Mouse (Mus musculus) CD4-positive, CD25-positive, alpha-beta regulatory T cell, adult 4 months (primary cell): ENCODE measurements around the gene D8Ertd738e. TPM values are rescaled to one million over a fixed set of nuclear protein-coding genes. Genes with fewer than 3 reads are reported as not detected.

Experiments used
- ATAC-seq: one replicate; pipeline ENCODE4 v1.8.0; 2017
- polyA plus RNA-seq, 2 experiments: library from polyadenylated mRNA; unstranded; fragments of 100-300 nt; shearing (Covaris generic); gene quantifications; one replicate each; pipeline ENCODE4 v1.2.1; 2017

Gene D8Ertd738e
- polyA plus RNA-seq, 2 experiments from 2014 or later, result 365 to 370 TPM

DNA sequence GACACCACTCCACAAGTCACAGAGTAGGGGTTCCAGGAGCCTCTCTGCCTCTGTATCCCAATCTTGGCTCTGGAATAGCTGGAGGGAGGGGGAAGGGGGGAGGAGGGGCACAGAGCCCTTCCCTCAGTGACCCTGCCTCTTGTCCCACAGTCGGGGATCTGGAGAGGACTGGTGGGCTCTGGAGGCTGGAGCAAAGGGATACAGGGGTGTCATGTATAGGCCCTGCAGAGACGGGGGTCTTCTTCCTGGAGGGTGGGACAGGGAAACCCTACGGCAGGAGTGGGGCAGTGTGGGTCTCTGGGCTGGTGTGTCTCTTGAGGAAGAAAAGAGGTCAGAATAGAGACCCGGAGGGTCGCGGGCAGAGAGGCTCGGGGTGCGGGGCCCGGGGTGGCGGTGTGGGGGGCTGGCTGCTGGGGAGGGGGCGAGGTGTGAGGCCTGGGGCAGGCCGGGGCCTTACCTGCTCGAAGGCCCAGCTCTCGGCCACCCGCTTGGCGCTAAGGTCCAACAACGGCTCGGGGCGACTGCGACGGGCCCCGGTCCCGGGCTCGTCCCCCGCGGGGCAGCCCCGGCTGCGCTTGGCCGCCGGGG, 13.0 kb downstream of the D8Ertd738e start:
- no peak for ATAC-seq

DNA sequence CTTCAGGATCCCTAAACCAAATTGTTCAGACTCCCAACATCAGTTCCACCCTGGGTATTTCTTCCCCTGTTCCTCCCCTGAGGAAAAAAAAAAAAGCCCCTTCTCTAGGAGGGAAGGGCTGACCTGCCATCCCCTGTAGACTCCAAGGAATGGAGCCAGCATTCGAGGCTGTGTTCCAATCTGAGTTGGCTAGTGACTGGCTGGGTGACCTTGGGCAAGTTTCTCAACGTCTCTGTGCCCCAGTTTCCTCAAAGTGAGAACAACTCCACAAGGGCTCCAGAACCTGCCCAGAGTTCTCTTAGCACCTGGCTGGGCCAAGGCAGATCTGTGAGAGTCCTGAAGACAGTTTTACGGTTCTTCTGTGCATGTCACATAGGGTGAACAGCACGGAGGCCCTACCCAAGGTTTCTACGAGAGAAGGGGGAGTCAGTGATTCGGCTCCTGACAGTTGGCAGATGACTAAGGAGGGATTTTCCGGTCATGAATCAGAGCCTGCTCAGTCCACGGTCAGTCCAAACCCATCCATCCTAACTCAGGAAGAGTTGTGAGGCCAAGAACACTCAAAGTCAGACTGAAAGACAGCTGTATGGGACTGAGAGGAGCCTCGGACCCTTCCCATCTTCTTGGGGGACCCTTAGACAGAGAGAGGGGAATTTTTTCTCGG, 13.6 kb downstream of the D8Ertd738e start:
- no peak for ATAC-seq

DNA sequence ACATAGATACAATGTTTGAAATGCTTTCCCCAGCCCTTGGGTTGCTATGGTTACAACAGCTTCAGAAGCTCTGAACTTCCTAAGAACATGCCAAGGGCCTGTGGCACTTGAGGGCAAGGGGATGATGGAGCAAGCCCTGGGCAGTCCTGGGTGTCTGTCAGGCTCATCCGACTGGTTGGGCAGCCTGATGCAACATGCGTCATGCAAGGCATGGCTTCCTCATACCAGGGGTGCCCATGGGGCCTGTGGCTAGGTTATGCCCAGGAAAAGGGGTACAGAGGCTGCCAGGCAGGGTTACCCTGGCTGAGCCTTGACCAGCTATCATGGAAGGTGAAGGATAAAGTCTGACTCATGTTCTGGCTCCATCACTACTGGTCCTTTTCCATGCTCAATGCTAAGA, 16.5 kb downstream of the D8Ertd738e start:
- ATAC-seq, result no peak

DNA sequence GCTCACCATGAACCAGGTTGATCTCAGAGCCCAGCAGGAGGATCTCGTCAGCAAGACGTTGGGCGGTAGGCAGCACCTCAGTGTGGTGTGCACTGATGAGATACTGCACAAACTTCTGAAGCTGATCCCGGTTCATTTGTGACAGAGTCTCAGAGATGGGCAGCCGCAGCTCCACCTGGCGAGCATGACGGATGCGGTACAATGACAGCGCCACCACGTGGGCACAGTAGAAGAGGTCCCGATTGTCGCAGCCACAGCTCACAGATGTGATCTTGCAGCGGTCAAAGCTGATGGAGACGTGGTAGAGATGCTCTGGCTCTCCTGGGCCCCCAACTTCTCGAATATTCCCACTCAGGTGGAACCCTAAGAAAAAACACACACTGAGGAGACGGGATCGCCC, 18.8 kb downstream of the D8Ertd738e start:
- ATAC-seq, result no peak

DNA sequence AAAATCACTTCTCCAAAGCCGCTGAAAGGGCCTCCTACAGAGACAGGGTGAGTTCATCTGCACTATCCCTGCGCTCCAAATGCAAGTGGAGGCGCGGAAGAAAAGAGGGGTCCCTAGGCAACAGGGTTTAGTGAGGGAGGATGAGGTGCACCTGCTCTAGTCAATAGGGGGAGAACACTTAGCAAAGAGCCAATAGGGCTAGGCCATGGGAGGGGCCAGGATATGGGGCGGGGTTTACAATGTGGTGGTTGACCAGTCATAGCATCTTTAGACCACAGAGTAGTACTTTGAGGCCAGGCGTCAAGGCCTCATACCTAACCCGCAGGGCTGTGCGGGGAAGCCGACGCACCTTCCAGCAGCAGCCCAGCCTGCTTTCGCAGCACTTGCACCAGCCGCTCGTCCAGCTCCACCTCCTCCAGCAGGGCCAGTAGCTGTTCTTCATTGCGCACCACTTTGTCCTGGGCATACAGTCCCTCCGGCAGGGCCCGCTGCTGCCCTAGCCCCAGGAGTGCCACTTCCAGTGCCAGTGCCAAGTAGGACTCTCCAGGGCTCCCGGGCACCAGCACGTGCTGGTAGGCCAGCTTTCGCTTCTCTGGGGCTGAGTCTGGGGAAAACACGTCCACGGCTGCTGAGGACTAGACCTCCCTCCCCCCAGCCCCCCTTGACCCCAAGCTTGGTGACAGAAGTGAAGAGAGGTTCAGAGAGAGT, 26.0 kb downstream of the D8Ertd738e start:
- no peak for ATAC-seq

DNA sequence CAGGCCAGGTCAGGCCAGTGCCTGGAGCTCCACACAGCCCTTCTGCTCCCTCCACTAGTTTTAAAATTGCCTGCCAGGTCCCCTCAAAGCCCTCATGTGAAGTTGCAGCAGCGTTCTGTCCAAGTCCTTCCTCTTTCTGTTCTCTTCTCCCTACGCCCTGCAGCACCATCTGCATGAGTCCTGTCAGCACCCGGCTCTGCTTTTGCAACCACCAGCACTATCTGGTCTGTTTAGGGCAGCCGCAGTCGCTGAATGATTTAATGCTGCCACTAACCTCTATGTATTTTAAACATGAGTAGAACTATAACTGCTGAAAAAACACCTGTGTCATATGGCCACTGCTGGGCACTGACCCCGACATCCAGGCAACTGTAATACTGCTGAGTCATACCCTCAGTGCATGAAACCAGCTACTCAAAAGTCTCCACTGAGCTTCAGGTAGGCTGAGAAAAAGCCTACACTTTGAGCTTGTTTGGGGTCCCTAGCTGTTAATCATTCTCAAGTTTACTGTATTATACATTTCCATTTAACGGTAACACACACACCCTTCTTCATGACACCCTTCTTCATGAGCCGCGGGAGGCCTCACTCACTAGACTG, 26.9 kb downstream of the D8Ertd738e start:
- no peak for ATAC-seq

DNA sequence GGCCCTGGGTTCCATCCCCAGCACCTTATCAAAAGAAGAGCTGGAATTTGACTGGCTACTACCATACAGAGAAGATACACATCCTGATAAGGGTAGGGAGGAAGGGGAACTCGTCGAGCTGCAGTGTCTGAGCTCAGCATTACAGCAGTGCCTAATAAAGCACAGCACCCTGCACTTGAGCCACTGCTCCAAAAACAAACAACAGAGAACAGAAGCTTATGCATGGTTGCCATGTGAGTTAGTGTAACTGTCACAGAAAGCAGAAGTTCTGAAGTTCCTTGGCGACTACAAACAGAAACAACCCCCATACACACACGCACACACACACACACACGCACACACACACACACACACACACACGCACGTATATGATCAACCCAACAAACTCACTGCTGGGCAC, 29.4 kb downstream of the D8Ertd738e start:
- no peak for ATAC-seq

DNA sequence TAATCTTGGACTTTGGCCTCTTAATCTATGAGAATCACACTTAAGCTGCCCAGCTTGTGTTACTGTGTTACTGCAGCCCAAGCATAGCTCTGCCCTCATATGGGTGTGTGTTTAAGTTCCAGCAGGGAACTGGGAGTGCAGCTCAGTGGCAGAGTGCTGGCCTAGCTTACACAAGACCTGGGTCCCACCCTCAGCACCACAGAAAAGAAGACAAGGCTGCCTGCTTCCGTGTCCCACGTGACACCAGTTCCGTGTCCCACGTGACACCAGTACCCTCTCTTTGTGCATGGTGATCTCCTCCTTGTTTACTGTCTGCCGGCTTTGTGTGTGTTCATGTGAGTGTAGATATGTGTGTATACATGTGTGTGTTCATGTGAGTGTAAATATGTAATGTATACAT, 31.4 kb downstream of the D8Ertd738e start:
- ATAC-seq, result no peak

DNA sequence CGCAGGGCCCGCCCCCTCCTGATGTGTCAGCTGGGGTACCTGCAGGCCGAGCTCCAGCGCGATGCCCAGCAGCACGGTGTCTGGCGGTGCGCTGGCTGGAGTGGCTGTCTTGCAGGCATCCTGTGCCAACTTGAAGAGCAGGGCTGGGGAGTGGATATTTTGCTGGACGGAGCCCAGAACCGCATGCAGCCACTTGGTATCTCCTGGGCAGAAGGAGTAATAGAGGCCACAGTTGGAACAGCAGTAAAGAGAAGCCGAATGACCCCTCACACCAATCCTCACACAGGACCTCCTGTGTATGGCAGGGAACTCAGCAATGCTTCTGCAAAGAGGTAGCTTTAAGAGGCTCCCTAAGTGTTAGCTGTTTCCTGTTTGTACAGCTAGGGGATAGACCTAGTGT, 32.3 kb downstream of the D8Ertd738e start:
- no peak for ATAC-seq

DNA sequence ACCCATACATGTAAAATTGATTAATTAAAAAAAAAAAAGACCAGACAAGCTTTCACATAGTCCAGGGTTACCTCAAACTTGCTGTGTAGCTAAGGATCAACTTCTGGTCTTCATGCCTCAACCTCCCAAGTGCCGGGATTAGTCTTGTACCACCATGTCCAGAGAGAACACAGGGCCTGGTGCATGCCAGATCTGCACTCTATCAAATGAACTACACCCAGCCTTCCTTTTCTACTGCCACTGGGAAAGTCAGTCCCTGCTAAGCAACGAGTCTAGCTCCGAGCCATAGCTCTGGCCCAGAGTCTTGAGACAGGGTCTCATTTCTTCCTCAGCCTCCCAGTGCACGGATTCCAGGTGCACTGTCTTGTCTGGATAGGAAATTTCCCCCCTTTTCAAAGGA, 36.2 kb downstream of the D8Ertd738e start:
- no peak for ATAC-seq

DNA sequence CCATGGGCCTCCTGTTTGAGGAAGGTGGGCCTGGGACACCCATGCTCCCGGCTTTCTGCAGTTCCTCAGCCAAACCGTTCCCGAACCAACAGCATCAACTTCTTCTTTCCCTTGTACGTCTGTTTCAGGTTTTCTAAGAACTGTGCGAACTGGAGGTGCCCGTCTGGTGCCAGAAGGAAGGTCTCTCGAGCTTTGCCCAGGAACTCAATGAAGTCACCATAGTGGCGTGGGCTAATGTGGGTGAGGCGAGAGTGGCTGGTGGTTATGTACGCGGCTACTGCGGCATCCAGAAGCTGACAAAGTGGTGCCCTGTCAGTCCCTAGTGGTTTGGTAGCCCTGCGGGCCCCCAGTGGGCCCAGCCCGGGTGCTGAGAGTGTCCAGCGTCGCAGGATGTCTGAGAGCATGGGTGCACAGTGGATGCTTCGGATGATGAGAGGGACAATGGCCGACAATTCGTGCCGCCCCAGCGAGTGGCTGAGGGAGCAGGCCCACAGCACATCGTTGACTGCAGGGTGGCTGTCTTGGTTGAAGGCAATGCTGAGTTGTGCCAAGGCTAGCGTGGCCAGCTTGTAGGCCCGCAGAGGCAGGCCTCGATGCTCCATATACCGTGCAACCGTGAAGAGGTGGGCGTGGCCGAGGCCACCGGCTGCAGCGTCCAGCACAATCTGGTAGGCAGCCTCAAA, 37.5 kb downstream of the D8Ertd738e start:
- ATAC-seq, result no peak

DNA sequence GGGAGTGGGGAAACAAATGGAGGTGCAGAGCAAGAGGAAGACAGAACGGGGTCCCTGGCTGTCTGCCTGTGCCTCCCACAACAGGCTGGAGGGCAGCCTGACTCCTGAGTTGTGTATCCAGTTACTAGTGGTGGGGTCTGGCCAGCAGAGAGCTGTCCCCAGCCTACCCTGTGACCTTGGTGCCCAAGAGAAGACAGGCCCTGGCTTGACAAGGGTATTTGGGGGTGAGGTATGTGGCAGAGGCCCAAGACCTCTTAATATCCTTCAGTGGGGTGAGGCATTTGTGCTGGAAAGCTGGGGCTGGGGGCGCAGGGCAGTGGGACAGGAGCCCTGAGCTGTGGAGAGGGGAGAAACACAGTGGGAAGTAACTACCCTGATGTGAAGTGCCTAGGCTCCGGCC, 38.3 kb downstream of the D8Ertd738e start:
- ATAC-seq, result no peak

DNA sequence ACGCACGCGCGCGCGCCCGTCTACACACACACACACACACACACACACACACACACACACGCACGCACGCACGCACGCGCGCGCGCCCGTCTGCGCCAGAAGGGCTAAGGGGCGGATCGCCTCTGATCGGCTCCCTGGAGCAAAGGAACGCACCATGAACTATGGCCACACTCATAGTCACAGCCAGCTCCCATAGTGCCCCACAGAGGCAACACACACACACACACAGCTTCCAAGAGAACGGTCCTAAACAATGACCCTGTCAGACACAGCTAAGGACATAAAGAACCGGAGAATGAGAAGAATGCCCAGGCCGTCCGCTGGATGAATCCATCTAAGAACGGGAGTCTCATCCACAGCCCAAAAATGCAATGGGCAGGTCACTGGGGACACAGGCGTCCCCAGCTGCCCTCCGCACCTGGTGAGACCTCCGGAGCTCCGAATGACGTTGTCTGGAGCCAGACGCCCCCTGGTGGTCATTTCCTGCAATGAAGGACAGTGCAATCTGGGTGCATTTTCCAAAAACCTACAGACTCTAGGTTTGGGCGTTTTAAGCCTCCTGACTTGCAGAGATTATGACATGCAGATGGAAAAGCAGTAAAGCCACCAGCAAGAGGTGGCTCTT, 39.2 kb downstream of the D8Ertd738e start:
- ATAC-seq, result peak; percentile 76

DNA sequence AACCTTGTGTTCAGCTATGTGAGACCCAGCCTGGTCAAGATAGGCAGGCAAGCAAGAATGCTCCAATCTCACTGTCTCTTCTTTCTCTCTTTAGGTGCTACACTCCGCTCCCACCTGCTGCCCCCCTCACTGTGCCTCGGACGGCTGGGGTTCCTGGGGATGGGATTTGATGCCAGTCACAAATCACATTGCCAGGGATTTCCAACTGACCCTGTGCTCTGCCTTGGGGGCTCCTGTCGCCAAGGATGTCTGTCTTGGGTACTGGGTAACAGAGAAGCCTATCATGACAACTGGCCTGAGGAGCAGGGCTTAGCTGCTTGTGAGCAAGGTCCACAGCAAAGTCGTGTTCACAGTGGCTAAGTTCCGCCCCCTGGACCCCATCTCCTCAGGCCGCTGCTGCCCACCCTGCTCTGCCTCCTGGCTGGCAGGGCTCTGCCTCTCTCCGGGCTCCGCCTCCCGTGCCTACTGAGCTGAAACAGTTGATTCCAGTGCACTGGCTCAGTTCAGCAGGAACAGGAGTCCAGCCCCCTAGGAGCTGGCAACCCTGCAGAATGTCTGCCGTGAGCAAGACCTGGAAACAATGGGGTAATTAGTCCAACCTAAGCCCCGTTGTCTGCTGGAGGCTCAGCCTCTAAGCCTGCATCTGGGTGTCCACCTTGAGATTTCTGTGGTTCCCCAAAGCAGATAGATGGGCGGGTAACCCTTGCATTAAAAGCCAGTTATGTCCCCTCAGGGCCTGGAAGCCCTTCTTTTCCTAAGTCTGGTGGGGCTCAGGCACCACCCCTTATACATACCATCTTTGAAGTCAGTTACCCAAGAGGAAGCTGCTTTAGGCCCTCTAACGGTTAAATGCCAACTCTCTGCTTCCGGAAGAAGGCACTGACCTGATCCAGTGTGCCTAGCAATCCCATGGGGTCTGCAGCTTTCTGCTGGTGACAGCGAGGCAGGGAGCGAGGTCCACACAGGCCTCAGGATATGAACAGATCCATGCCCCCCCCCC, 40.8 kb downstream of the D8Ertd738e start:
- ATAC-seq, result no peak

DNA sequence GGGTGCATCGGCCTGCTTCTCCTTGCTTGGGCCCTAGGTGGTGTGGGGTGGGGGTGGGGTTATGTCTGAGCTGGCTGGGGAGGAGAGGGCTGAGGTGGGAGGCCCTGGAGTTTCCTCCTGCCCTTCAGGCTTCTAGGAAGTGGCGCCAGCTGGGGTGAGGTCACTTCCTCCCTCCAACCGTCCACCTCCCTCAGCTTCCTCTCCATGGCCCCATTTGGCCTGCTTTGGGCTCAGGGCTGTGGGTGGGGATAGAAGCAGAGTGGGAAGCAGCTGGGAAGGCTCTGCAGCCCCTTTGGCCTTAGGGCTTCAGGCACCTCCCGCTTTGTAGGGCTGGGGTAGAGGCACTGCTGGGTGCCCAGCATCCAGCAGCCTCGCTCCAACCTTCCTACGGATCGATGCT, 41.7 kb downstream of the D8Ertd738e start:
- ATAC-seq, result no peak

DNA sequence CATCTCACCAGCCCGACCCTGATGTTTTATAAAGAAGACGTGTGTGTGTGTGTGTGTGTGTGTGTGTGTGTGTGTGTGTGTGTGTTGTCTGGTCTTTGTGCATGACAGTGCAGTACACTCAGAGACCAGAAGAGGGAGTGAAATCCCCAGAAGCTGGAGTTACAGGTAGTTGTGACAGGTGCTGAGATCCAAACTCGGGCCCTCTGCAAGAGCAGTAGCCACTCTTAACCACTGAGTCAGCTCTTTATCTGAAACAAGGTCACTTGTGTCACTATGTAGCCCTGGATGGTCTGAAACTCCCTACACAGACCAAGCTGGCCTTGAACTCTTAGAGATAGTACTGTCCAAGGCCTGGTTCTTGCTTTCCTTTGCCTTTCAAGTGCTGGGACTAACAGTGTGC, 42.9 kb downstream of the D8Ertd738e start:
- no peak for ATAC-seq

DNA sequence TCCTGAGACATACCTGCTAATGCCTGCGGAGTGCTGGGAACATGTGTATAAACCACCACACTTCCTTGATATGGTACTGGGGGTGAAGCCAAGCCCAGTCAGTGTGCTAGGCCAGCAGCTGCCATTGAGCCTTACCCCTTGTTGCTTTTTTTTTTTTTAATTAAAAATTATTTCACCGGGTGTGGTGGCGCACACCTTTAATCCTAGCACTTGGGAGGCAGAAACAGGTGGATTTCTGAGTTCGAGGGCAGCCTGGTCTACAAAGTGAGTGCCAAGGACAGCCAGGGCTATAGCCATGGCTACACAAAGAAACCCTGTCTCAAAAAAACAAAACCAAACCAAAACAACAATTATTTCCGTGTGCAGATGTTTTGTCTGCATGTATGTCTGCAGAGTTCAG, 44.4 kb downstream of the D8Ertd738e start:
- ATAC-seq, result no peak

DNA sequence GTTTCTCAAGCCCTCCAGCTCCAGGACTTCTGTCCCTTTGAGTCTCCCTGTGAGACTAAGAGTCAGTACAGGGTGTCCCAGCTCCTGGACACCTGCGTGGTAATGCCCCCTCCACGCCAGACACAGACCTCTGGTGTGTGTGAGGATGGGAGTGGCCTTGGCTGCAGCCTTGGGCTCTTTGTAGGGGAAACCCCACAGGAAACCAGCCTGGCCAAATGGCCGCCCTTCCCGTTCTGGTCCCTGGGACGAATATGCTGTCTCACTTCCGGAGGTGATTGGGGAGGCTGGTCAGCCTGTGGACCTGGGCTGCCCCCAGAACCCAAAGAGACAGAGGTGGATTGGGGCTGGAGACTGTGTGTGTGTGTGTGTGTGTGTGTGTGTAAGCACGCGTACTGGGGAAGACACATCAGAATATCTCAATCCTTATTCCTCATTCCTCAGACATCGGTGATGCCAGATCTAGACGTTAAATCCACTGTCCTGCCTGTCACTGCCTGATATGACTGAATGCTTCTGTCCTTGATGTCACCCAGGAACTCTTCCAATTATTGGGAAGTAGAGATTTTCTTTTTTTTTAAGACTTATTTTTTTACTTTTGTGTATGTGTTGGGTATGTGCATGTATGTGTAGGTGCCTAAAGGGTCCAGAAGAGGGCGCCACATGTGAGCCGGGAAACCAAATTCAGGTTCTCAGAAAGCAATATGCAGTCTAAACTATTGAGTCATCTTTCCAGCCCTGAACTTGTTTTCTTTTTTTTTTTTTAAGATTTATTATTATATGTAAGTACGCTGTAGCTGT, 45.3 kb downstream of the D8Ertd738e start:
- no peak for ATAC-seq

DNA sequence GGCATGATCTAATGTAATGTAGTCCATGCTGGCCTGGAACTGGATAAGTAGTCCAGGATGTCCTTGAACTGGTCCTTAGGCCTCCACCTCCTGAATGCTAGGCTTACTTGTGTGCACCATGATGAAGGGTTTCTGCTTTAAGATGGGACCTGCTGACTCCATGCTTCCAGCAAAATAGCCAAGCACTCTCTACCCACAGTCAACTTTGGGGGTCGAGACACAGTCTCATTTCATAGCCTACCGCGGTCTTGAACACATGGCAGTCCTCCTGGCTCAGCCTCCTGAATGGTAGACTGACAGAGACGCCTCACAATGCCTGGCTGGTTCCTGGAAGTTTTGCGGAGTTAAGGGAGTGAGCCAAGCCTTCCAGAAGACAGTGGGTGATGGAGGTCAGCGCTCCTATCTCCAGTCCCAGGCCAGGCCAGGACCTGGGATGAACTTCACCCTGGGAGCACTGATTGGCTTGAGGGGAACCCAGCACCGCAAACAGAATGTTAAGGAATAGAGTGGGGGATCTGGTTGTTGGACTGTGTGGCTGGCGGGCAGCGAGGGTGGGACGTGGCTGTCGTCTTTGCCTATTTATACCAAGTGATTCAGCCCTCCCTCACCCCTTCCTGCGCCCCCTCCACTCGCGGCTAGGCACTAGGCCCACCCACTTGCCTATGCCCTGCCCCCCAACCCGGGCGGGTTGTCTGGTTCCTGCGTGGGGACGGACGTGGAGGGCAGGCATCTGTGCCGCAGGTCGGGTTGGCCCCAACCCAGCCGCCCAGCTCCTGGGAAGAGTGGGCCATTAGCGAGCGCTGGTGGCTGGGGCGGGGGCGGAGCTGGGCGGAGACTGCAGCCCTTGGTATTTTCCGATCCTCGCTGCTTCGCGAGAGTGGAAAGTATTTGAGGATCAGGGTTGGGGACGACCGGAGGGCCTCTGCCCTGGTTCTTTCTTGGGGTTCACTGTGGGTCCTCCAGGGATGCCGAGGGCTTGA, 46.3 kb downstream of the D8Ertd738e start:
- peak; percentile 61 for ATAC-seq
